Mouse (Mus musculus): Measurements from ENCODE around the gene Plekha5.

GRCm38 (mm10) chr6:140645931-140646330, 222.1 kb downstream of the Plekha5 start:
- TF ChIP-seq POLR2A (IDR thresholded peaks at IDR 0.05; ENCODE audit: insufficient read depth, low read depth, low read length) (no peak), CTCF (IDR thresholded peaks at IDR 0.05; ENCODE audit: insufficient read depth, low read depth, low read length) (no peak)

Data from olfactory bulb, adult 2 months (tissue).